Mouse (Mus musculus): ENCODE data around the gene Lime1. TPM values are rescaled to one million over a fixed set of nuclear protein-coding genes. Genes with fewer than 3 reads are reported as not detected.
A peak's percentile ranks its signal among the peaks of the same experiment; 100 is the strongest.

Lime1 gene
- total RNA-seq, 1 experiment from 2014 or later: 24.7 TPM

DNA sequence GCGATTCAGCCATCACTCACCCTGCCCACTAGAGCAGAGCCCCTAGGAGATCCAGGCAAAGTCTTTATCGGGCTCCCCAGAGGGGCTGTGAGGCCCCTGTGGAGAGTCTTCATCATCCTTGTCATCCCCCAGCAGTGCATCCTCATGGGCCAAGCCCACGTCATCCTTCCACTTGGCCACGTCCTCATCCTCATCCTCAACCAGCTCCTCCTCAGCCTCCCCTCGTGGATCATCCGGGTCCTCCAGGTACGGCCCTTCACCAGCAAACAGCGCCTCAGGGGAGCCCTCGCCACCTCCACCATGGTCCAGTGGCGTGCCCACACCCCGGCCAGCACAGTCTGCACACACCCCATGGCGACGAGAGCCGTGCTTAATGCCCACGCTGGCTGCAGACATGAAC lies 11.1 kb downstream of the Lime1 start:
- no peak for DNase-seq

DNA sequence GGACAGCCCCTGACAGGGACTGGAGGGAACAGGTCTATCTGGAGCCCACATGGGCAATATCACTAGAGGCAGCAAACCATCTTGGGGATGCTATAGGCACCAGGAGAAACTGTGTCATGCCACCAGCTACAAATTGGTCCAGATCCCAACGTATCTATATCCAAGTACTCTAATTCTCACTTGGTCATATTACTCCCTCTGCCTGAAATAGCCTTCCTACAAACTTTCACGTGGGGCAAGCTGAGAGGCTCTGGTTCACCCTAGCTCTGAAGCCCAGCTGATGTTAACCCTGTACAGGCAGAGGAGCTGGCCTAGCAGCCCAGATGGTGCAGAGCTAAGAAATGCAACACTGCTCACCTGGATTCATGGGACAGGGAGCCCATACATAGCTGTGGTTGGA lies 11.7 kb downstream of the Lime1 start:
- DNase-seq: no peak

DNA sequence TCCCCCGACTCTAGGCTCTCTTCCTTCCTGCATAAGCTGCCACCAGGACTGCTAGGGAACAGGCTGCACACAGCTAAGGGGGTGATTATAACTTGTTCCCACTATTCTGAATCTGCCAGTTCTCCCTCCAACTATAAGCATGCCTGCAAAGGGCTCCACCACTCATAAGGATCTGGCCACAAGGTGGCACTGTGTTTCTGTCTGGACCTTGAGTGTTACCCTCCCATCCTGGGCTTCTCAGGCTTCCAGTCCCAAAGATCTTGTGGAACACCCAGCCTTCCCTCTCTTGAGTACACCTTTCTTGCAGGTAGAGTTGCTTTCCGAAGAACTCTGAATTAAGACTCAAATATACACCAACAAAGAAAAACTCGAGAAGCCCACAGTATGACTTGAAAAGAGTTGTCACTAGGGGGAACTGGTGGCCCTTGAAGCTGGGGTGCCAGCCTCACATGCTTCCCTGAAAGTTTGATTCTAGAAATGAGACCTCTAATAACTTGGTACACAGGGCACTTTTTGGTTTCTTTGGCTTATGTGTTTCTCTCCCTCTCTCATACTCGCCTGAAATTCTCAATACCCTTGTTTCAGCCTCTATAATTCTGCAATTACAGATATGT lies 12.8 kb downstream of the Lime1 start:
- DNase-seq: peak; percentile 89

- no peak for DNase-seq
Observed at GRCm38 (mm10) chr2:181394086-181394485, 14.2 kb downstream of the Lime1 start.

DNA sequence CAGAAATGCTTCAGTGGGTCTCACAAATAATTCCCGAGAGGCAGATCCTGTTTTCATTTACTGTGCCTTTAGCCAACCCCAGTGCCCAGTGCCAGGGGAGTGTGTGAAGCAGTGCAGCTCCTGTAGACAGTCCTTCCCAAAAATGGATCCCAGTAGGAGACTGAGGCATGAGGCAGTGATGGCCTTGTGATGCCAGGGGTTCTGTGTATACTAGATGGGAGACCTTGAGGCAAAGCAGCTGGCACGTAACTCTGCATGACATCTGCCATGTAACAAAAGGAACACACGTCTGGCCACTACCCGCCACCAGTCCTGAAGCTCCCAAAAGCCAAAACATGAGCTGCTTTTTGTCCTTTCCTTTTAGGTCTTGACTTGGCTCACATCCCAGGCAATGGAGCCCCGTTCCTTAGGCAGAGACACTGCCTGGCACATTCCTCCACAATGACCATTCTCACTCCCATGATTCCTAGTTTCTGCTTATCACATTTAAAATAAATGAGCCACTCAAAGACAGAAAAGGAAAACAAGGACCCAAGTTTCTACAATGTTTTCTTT lies 17.4 kb downstream of the Lime1 start:
- no peak for DNase-seq

DNA sequence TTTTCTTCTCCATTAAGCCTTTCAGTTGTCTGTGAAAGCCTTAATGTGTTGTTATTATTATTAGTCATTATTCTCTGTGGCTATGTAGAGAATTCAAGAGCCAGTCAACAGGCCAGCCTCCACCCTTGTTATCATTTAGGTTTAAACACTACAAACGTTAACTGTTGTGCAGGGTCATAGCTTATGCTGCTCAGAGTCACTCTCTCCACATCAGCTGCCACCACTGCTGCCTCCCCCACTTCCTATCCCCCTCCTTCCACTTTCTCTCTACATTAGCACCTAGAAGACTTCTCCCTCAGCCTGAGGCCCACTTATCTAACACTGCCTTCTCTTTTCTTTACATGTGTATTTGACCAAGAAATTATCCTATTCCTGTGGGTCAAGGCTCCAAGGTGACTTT lies 21.6 kb downstream of the Lime1 start:
- no peak for DNase-seq

GRCm38 (mm10) chr2:181403722-181404121 lies 23.8 kb downstream of the Lime1 start:
- DNase-seq: no peak

DNA sequence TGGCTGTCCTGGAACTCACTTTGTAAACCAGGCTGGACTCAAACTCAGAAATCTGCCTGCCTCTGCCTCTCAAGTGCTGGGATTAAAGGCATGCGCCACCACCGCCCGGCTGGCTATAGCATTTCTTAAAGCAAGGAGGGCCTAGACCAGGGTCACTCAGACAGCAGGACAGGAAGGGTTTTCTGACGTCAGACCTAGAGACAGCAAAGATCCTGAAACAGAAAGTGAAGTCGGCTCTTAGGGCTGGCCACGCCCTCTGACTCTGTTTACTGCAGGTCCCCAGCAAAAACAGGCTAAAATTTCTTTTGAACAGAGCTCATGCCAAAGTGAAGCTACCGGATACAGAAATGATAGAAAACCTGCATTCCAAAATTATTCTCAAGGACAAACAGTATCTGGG lies 29.8 kb downstream of the Lime1 start:
- DNase-seq: no peak

DNA sequence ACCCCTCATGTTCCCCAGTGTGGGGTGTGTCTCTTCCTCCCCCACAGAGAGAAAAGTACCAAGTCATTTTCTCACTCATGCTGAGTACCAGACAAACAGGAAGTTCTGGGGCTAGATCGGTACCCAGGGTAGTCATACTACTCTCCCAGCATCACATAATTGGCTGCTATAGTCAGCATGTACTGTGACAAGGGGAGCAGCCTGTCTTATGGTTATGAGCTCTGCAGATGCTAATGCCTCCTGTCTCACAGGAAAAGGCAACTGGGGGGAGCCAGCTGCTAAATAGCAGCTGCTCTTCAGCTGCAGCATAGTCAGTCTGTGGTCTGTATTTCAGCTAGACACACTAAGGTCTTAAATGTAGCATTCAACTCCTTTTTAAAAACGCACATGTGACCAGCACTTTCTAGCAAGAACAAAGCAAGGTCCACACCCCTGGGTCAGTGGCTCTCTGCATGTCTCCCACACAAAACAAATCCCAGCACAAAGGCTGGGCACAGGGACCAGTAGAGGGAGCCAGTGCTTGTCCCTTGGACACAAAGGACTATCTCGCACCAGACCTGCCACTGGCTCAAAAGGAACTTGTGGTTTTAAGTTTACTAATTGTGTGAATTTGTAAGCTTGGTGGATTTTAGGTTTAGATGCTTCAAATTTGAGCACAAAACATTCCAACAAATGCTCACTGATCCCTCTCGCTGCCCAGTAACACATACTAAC lies 31.0 kb downstream of the Lime1 start:
- DNase-seq: peak; percentile 64

DNA sequence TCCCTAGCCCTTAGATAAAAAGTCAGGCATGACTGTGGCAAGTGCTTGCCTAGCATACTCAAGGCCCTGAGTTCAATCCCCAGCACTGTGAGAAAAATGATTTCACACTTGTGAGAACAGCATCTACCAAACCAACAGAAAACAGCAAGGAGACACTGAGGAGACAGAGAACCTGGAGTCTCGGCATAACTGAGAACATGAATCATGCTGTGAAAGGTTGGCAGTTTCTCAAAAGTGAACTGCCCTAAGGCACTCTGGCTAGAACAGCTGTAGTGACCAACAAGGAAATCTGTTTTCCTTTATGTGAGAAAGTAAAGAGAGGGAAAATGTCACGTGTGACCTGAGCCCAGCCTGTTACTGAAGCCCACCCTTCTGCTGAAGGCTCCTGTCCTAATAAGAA lies 33.3 kb downstream of the Lime1 start:
- DNase-seq: no peak

- DNase-seq: peak; percentile 82
Observed at GRCm38 (mm10) chr2:181415945-181416344, 36.1 kb downstream of the Lime1 start.

- DNase-seq: no peak
Observed at GRCm38 (mm10) chr2:181419359-181419758, 39.5 kb downstream of the Lime1 start.

- no peak for DNase-seq
Observed at GRCm38 (mm10) chr2:181420426-181420825, 40.5 kb downstream of the Lime1 start.

GRCm38 (mm10) chr2:181420903-181421638 lies 41.2 kb downstream of the Lime1 start:
- no peak for DNase-seq

GRCm38 (mm10) chr2:181423834-181424233 lies 44.0 kb downstream of the Lime1 start:
- DNase-seq: no peak

Other genes with a start within 250 kb of the Lime1 start
- 3.7 and 6.3 TPM in 2 replicates for gene Kcnq2, start 244.8 kb upstream of the Lime1 start, total RNA-seq (2021)
- gene Eef1a2, start 223.1 kb upstream of the Lime1 start, total RNA-seq (2021): 38.2 and 49.3 TPM in 2 replicates
- gene Ppdpf, start 192.8 kb upstream of the Lime1 start, total RNA-seq (2021): 79.5 and 82.6 TPM in 2 replicates
- not detected in 2 replicates for gene Ptk6, start 177.3 kb upstream of the Lime1 start, total RNA-seq (2021)
- gene Srms, start 166.9 kb upstream of the Lime1 start, total RNA-seq (2021): 0.58 TPM in 1 of 2 replicates, not detected in the other
- 0.43 and 0.67 TPM in 2 replicates for gene Fndc11, start 160.1 kb upstream of the Lime1 start, total RNA-seq (2021)
- 18.9 and 22.1 TPM in 2 replicates for gene Helz2, start 138.1 kb upstream of the Lime1 start, total RNA-seq (2021)
- gene Gmeb2, start 92.0 kb upstream of the Lime1 start, total RNA-seq (2021): 15.3 and 18.5 TPM in 2 replicates
- 9.8 and 12.2 TPM in 2 replicates for gene Stmn3, start 65.6 kb upstream of the Lime1 start, total RNA-seq (2021)
- gene Rtel1, start 60.3 kb upstream of the Lime1 start, total RNA-seq (2021): 43.4 and 44.7 TPM in 2 replicates
- 51.2 and 61.6 TPM in 2 replicates for gene Zgpat, start 15.2 kb upstream of the Lime1 start, total RNA-seq (2021)
- gene Arfrp1, start 14.7 kb upstream of the Lime1 start, total RNA-seq (2021): 40.8 and 49.7 TPM in 2 replicates
- 14.6 and 20.8 TPM in 2 replicates for gene Zbtb46, start 79.3 kb downstream of the Lime1 start, total RNA-seq (2021)
- gene Abhd16b, start 113.1 kb downstream of the Lime1 start, total RNA-seq (2021): not detected in 2 replicates
- gene Tpd52l2, start 117.1 kb downstream of the Lime1 start, total RNA-seq (2021): 118 and 121 TPM in 2 replicates
- gene Dnajc5, start 140.4 kb downstream of the Lime1 start, total RNA-seq (2021): 81.9 and 101 TPM in 2 replicates
- gene Uckl1, start 204.8 kb downstream of the Lime1 start, total RNA-seq (2021): 94.2 and 128 TPM in 2 replicates
- 57.7 and 73.7 TPM in 2 replicates for gene Prpf6, start 211.8 kb downstream of the Lime1 start, total RNA-seq (2021)
- gene Zfp512b, start 212.7 kb downstream of the Lime1 start, total RNA-seq (2021): 56.6 and 81.6 TPM in 2 replicates
- 19.3 and 26.4 TPM in 2 replicates for gene Samd10, start 219.1 kb downstream of the Lime1 start, total RNA-seq (2021)

Data from adrenal gland, postnatal 25 days (tissue).